Mouse (Mus musculus) heart, postnatal 25 days (tissue): Measurements from ENCODE around the gene Cyp2w1. TPM values are rescaled to one million over a fixed set of nuclear protein-coding genes. Genes with fewer than 3 reads are reported as not detected.

Experiments
- DNase-seq: peaks from one replicate; pipeline ENCODE4 v3.0.0; 2022; ENCODE audit warnings: low spot score
- intact Hi-C: fragments of 180-260 bp; cut with DNase I; formaldehyde crosslinking; loops from one replicate; pipeline ENCODE4 v1.15.1; 2025
- total RNA-seq, 2 experiments: library from RNA; stranded (reverse); gene quantifications; 2 replicates each; pipeline ENCODE4 v1.2.3; 2021

The Cyp2w1 gene
- not detected for total RNA-seq

DNA sequence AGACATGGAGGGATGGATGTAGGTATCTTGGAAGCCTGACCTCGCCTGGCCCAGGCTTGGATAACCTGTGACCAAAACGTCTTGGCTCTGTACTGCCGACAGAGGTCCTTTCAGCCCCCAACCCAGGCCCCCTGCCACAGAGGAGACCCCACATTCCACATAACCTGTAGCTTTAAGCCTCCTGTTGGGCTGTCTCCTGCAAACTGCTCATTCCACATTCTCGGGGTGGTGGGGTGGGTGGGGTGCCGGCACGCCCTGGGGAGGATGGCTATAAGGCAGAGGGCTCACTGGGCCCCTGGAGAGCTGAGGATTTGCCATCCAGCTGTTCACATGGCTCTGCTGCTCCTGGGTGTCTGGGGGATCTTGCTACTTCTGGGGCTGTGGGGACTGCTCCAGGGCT is at the start of gene Cyp2w1:
Cyp2w1 (plus strand) TSS at position 301 of the 400 bp plus-strand sequence.
- no peak for DNase-seq
- intact Hi-C loops, result no loop called here

DNA sequence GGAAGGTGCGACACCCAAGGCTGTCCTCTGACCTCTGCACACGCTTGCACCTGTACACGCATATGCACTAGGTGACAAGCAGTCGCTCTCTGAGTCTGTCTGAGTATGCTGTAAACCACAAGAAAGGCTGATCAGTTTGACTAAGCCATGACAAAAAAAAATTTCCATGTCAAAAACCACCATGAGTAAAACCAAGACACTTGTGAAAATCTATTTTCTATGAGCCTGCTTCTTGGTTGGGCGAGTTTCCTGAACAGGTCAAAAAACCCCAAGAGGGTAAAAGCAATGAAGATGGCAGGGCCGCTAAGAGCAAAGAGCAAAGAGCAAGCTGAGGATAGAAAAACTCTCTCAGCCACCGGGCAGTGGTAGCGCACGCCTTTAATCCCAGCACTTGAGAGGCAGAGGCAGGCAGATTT is 48.8 kb upstream of the Cyp2w1 start:
- intact Hi-C loops, result no loop called here
- no peak for DNase-seq

DNA sequence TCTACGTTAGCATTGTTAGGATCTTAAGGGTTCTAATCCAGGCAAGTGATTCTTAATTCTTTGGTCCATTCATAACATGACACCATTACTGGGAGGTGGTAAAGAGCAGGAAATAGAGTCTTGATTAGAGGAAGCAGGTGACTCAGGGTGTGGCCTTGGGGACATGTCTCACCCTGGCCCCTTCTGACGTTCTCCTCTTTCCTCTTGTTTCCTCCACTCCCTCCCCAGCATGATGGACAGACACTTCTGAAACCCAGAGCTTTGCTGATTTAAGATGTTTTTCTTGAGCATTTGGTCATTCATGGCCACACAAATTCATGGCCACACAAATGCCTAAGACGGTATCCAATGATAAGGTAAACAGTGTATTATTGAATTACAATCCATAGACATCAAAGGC is 42.5 kb upstream of the Cyp2w1 start:
- DNase-seq, result no peak
- intact Hi-C loops, result no loop called here

DNA sequence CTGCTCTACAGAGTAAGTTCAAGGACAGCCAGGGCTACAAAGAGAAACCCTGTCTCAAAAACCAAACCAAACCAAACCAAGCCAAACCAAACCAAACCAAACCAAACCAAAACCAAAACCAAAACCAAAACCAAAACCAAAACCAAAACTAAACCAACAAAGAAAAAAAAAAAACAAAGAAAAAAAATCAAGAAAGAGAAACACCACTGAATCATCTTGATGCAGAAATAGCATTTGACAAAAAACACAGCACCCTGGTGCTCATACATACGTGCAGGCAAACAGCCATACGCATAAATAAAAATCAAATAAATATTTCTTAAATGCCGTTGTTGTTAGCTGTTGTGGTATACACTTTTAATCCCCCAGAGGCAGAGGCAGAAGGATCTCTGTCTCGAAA is 41.9 kb upstream of the Cyp2w1 start:
- no peak for DNase-seq
- intact Hi-C loops, result no loop called here

DNA sequence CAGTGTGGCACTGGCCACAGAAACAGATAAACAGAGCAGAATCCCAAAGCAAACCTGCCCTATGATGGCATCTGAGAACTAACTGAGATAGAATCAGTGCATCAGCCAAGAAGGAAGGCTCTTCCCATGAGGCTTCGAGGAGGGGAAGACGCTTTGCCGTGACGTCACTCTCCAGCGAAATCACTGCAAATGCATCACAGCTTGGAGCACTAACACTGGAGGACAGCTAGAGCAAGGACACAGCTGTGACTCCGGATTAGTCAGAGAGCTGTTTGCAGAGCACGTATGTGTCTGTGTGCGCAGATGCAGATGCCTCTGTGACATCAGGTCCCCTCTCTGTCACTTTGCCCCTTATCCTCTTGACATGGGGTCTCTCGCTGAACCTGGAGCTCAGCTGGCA is 40.6 kb upstream of the Cyp2w1 start:
- no peak for DNase-seq
- intact Hi-C loops, result no loop called here

DNA sequence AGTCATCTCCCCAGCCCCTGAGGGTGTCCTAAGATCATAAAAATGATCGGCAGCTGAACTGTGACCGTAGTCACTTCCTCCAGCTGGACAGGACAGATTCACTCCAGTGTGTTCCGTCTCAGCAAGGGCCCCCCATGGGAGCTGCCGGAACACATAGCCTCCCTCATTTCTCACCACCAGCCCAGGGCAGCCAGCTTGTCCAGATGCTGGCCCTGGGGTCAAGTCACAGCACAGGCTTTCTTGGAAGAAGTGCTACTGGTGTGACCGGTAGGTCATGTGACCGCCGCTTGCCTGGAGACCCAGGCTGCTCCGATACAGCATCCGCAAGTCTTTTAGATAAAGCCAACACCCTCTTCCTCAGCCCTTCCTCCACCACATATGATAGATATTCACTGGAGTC is 38.9 kb upstream of the Cyp2w1 start:
- DNase-seq, result no peak
- intact Hi-C loops, result no loop called here

DNA sequence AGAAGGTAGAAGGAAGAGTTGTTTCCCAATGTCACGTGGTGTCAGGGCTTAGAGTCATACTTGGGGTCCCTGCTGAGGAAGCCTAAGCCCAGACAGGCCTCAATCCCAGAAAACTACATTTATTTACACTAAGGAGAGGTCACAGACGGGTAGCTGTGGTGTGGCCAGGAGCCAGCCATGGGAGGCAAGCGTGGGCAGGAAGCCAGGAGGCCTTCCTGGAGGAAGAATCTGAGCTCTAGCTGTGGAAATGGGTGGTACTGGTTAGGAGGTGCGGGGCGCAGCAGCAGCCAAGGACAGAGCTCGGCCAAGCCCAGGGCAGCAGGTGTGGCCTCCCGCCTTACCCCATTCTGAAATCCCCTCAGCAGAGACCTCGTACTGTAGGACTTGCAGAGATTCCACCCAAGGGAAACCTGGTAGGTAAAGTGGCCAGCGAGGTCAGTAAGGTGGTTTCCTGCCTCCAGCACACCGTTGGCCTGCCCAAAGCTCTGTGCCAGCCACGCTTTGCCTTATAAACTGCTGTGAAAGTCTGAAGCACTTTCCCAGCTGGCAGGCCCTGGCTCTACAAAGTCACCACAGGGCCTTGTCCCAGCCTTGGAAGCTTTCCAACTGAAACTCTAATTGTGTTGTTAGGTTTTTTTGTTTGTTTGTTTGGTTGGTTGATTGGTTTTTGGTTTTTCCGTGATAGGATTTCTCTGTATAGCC is 37.3 kb upstream of the Cyp2w1 start:
- intact Hi-C loops, result no loop called here
- DNase-seq, result no peak

DNA sequence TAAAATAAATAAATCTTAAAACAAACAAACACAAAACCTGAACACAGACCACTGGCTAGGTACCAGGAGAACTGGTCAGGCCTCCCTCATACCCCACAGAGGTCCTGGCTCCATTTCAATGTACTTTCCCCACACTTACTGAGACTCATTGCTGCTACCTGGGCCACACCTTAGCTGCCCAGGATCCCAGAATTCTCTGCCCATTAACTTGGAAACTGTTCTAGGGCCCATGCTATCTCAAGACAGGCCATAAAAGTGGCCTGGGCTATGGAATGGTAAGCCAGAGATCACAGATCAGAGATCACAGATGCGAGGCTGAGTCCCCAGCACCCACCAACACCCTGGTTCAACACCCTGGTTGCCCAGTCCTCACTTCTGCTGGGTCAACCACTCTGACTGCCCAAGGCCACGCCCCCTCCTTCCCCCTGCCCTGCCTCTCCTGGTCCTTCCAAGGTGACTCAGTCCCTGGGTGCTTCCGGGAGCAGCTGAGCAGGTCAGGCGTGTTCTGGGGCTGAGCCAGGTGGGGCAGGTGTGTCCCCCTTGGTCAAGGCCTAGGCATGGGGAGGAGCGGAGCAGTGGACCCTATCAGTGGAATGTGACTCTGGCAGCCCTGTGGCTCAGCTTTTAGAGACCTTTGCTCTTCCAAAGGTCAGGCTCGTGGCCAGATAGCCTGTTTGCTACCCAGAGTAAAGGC is 35.3 kb upstream of the Cyp2w1 start:
- DNase-seq, result no peak
- intact Hi-C loops, result no loop called here

DNA sequence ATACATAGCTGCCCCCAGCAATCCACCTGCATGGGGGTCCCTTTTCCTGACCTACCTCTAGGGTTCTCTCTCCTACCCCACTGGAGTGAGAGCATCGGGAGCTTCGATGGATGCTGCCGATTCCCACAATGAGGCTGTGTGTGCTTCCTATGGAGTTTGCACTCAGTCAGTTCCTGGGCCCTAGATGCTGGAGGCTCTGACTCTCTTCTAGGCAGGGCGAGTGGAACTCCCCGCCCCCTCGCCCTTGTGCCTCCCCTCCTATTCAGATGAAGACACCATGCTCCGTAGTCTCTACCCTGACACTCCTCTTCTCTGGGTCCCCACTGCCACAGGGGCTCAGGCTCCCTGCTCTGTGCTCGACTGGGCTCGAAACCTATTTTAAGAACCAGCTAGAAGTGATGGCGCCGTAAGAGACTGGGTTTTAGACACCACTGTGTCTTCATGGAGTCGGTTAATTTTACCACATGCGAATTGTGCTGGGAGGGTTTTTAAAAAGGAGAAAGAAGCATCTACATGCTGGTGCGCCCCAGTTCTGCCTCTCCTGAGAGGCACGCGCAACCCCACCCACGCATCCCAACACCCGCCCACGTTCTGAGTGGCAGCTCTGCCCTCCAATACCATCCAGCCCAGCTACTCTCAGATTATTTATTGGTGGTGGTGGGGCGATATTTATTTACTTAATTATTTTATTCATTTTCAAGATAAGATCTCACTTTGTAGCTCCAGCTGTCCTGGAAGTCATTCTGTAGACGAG is 34.5 kb upstream of the Cyp2w1 start:
- DNase-seq, result no peak
- intact Hi-C loops, result no loop called here

DNA sequence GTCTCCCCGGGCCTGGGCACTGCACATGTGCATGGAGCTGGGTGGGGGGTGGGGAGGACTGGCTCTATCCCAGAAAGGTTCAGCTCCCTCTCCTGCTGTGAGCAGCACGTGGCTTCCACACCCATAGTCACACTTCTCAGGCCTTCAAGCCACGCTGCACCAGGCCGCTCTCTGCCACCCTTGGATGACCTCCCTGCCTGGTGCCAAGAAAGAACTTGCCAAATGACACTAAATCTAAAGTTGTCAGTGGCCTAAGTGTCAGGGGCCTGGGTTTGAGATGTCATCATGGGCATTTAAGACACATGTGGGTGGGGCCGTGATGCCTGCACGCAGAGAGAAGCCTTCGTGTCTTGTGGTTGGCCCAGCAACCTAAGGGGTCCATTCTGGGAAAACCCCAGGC is 32.0 kb upstream of the Cyp2w1 start:
- no peak for DNase-seq
- intact Hi-C loops, result loop anchor here (10.0 kb wide), 1 partner anchor 344 kb away; no protein-coding TSS in a partner anchor

DNA sequence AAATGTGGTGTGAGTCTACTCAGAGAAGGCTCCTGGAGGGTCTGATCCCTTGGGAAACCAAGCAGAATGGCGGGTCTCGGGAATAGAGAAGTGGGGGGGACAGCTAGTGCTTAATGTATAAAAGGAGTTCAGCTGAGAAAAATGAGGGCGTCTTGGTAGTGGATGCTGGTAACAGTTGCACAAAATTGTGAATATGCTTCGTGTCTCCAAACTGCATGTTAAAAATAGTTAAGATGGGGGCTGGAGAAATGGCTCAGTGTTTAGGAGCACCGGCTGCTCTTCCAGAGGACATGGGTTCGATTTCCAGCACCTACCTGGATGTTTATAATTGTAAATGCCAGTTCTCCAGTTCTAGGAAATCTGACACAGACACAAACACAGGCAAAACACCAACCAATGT is 31.1 kb upstream of the Cyp2w1 start:
- intact Hi-C loops, result loop anchor here (10.0 kb wide), 1 partner anchor 343 kb away; no protein-coding TSS in a partner anchor
- DNase-seq, result no peak

DNA sequence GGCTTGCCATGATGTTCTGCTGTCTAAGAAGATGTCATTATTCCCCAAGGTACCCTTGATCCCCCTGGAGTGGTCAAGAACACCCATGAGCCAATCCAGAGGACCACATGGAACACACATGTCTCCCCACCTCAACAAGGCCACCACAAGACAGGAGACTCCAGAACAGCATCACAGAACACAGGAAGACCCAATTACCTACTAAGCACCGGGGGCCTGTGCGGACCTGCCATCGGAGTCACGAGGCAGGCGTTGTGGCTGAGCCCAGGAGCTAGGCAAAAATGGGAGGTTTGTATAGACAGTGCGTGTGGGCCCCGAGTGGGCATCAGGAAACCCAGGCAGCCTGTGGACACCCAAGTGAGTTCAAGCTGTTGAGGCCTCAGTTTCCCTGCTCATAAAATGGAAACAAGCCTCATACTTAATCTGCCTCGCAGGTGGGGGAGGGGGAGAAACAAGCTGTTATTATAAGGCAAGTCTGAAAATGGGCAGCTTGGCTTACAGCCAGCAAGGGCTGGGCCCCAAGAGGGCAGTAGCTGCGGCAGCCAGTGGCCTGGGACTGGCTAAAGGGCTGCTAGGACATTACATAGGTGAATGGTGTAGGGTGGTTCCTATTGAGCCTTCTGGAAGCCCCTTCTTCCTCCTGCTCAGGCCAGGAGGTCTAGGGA is 29.0 kb upstream of the Cyp2w1 start:
- DNase-seq, result no peak
- intact Hi-C loops, result loop anchor here (10.0 kb wide), 1 partner anchor 341 kb away; no protein-coding TSS in a partner anchor

DNA sequence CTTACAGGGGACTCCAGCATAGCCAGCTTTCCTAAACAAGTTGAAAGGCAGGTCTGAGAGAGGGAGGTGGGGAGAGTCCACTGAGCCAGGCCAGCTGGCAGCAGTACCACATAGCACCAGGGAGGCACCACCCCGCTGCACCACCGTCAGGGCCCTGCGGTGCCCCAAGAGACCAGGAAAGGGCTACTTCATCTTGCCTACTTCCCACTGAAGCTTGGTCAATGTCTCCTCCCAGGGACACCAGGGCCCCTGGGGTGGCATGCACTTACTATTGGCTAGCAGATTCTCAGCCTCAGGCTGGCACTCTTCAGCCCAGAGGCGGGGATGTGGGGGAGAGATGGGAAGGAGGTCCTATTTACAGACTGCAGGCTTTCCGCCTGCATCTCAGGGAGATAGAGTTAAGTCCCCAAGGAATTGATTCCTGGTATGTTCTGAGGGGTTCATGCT is 28.3 kb upstream of the Cyp2w1 start:
- intact Hi-C loops, result loop anchor here (2.0 to 10.0 kb wide), 2 partner anchors 41 to 341 kb away; no protein-coding TSS in a partner anchor
- no peak for DNase-seq

DNA sequence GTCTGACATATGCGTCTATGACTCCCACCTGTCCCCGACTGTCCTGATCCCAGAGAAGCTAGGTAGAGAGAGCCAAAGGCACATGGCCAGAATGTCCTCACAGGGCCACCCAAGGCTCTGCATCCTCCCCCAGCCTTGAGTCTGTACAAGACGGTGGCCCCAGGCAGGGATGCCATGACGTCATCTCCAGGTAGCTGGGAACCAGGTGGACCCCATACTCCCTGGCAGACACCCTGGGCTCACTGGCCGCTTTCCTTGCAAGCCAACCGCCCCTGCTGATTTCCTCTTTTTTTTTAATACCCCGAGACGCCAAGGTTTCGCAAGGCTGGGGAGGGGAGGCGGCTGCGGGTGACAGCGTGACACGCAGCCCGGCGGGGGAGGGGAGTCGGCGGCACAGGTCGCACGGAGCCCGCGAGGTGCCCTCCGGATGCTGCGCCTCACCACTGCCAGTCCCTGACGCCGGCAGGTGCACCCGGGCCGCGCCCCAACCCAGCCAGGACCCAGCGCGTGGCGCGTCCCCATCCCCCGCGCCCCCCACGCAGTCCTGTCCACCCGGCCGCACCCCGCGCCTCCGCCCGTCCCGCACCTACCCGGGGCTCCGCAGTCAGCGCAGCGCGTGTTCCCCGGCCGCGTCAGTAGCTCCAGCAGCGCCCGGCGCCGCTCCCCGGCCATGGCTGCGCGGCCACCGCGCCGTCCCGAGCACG is 27.6 kb upstream of the Cyp2w1 start:
- DNase-seq, result no peak
- intact Hi-C loops, result loop anchor here (2.0 to 10.0 kb wide), 2 partner anchors 42 to 340 kb away; no protein-coding TSS in a partner anchor

DNA sequence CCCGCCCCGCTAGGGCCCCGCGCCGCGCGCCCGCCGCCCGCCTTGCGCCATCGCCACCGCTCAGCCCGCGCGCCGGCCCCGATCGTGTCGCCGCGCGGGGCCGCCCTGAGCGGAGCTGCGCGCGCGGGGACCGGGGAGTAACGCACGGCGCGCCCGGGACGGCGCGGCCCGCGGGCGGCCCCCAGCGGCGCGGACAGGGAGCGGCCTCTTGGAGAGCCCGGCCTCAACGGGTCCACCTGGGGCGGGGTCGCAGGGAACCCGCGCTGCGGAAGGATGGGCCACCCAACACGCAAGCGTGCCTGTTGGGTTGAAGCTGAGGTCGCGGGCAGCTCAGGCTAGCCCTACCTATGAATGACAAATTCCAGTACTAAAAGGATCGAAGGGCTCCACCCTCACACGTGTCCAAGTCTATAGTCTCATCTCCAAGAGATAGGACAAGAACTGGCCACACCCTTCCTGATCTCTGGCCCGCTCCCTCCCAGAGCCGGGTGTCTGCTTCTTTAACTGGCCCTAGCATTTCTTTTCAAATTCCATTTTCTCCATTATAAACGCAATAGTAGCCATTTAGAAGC is 26.9 kb upstream of the Cyp2w1 start, which contains the start of gene Adap1:
Adap1 (minus strand) TSS at position 228 of the 572 bp plus-strand sequence.
- no peak for DNase-seq
- intact Hi-C loops, result loop anchor here (2.0 to 10.0 kb wide), 2 partner anchors 43 to 339 kb away; no protein-coding TSS in a partner anchor

DNA sequence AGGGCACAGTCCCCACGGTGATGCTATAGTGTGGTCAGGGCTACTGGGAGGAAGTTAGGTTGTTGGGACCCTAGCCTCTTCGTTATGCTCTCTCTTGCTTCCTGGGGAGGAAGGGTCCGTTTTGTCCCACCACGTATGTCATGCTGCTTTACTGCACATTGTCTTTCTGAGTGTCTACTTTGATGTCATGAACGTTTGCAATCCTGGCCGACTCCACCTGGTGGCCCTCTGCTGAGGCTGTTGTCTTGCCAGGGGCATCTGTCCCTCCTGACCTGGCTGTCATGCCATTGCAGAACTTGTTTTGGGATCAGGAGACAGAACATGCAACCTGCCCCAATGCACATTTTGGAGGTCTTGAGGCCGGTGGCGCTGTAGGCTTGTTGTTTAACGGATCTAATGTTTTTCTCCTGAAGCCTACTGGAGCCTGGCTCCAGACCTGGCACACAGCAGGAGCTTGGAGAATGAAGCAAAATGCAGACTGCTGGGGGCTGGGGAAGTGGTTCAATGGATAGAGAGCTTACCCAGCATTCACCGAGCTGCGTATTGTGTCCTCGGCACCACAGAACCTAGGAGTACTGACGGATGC is 26.2 kb upstream of the Cyp2w1 start:
- DNase-seq, result no peak
- intact Hi-C loops, result loop anchor here (10.0 kb wide), 1 partner anchor 339 kb away; no protein-coding TSS in a partner anchor

DNA sequence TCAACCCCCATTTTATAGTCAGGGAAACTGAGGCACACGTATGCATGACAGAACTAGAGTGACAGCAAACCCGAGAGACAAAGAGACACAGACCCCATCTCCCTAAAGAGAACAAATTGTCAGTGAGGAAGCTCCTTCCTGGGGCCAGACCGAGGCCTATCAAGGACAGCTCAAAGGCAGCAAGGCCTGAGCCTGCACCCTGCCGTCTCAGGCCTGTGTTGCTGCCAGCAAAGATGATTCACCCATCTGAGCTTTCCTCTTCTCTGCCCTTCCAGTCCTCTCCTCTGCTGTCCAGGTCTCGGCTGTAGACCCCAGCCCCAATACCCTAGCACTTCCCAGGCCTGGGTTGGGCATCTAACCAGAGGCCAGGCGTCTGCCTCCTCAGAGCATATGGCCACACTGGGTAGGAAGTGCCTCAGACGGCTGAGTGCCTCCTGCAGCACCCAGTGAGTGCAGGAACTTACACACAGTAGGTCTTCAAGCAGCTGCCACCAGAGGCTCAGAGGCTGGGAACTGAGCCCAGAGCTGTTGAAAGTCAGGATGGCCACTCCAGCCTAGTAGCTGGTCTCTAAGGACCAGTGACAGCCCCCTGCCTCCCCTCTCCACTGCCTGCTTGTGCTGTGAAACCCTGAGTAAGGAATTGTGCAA is 25.3 kb upstream of the Cyp2w1 start:
- no peak for DNase-seq
- intact Hi-C loops, result loop anchor here (10.0 kb wide), 1 partner anchor 338 kb away; no protein-coding TSS in a partner anchor

DNA sequence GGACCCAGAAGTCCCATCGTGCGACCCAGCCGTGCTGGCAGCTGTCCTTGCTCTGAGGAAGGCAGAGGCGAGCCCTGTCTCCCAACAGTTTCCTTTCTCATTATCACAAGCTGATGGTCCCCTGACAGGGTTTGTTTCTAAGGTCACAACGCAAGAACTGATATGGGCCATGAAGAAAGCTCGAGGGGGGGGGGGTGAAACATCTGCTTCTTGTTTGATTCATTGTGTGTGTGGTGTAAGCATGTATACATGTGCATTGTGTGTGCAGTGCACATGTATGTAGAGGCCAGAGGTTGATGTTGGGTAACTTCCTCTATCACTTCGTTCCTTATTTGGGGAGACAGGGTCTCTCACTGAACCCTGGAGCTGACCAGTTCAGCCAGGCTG is 24.8 kb upstream of the Cyp2w1 start:
- DNase-seq, result no peak
- intact Hi-C loops, result loop anchor here (2.0 to 10.0 kb wide), 2 partner anchors 337 to 479 kb away; no protein-coding TSS in a partner anchor
